Mouse (Mus musculus) hematopoietic multipotent progenitor cell, adult 10-12 weeks (in vitro differentiated cells): ENCODE data around the gene Adcy4. TPM values are rescaled to one million over a fixed set of nuclear protein-coding genes. Genes with fewer than 3 reads are reported as not detected.

ENCODE experiments used
- polyA plus RNA-seq: library from polyadenylated mRNA; stranded (reverse); fragments of >175 nt; gene quantifications from 2 replicates; pipeline ENCODE4 v1.2.3, GENCODE M21; 2012; ENCODE audit warnings: low replicate concordance

The Adcy4 gene
- 0.45 and 1.2 TPM in 2 replicates for polyA plus RNA-seq

GRCm38 (mm10) chr14:55783958-55784235 lies at the start of gene Adcy4:
Adcy4 (minus strand) TSS chr14:55784095.

GRCm38 (mm10) chr14:55822991-55823762 lies 39.3 kb upstream of the Adcy4 start, which contains the start of gene Nfatc4:
Nfatc4 (plus strand) TSS chr14:55823144.

GRCm38 (mm10) chr14:55788256-55789050 lies 4.6 kb upstream of the Adcy4 start, which contains the start of gene Ripk3:
Ripk3 (minus strand) TSS chr14:55788865.

GRCm38 (mm10) chr14:55765696-55766095 lies 18.2 kb downstream of the Adcy4 start, which contains the start of gene Ltb4r1:
Ltb4r1 (plus strand) TSS chr14:55765962.

GRCm38 (mm10) chr14:55761163-55761562 lies 22.7 kb downstream of the Adcy4 start, which contains the start of gene Ltb4r2:
Ltb4r2 (plus strand) TSS chr14:55761428.

GRCm38 (mm10) chr14:55758363-55758784 lies 25.5 kb downstream of the Adcy4 start, which contains the start of gene Cideb:
Cideb (minus strand) TSS chr14:55758458.

GRCm38 (mm10) chr14:55745180-55745860 lies 38.6 kb downstream of the Adcy4 start, which contains the start of the genes Dhrs1 and Nop9:
Dhrs1 (minus strand) TSS chr14:55745690.
Nop9 (plus strand) TSS chr14:55745693.

GRCm38 (mm10) chr14:55721700-55722437 lies 62.0 kb downstream of the Adcy4 start, which contains the start of gene Rabggta:
Rabggta (minus strand) TSS chr14:55722263.

Other genes starting within 250 kb of the Adcy4 start
- gene Pck2, start 243.8 kb downstream of the Adcy4 start, polyA plus RNA-seq = 40.5 and 60.9 TPM in 2 replicates
- gene Dcaf11, start 224.1 kb downstream of the Adcy4 start, polyA plus RNA-seq = 66.7 and 69.0 TPM in 2 replicates
- gene A730061H03Rik, start 223.7 kb downstream of the Adcy4 start, polyA plus RNA-seq = 2.0 TPM in 1 of 2 replicates, not detected in the other
- gene Fitm1, start 208.5 kb downstream of the Adcy4 start, polyA plus RNA-seq = 0.33 TPM in 1 of 2 replicates, not detected in the other
- 226 and 353 TPM in 2 replicates for gene Psme1, start 206.0 kb downstream of the Adcy4 start, polyA plus RNA-seq
- gene Emc9, start 198.8 kb downstream of the Adcy4 start, polyA plus RNA-seq = 10.0 and 14.4 TPM in 2 replicates
- 65.8 and 135 TPM in 2 replicates for gene Psme2, start 193.0 kb downstream of the Adcy4 start, polyA plus RNA-seq
- gene Rnf31, start 192.4 kb downstream of the Adcy4 start, polyA plus RNA-seq = 46.9 and 59.8 TPM in 2 replicates
- 35.4 and 179 TPM in 2 replicates for gene Irf9, start 180.5 kb downstream of the Adcy4 start, polyA plus RNA-seq
- gene Rec8, start 166.1 kb downstream of the Adcy4 start, polyA plus RNA-seq = 0.49 and 0.84 TPM in 2 replicates
- gene Ipo4, start 148.1 kb downstream of the Adcy4 start, polyA plus RNA-seq = 14.0 and 57.8 TPM in 2 replicates
- 3.7 TPM in 1 of 2 replicates, not detected in the other for gene Gm49378, start 146.2 kb downstream of the Adcy4 start, polyA plus RNA-seq
- gene Tm9sf1, start 140.3 kb downstream of the Adcy4 start, polyA plus RNA-seq = 14.0 and 32.8 TPM in 2 replicates
- gene Tssk4, start 133.9 kb downstream of the Adcy4 start, polyA plus RNA-seq = 0.45 and 0.48 TPM in 2 replicates
- 18.5 and 23.8 TPM in 2 replicates for gene Mdp1, start 123.6 kb downstream of the Adcy4 start, polyA plus RNA-seq
- 5.9 and 22.3 TPM in 2 replicates for gene Gmpr2, start 112.2 kb downstream of the Adcy4 start, polyA plus RNA-seq
- 36.9 and 68.6 TPM in 2 replicates for gene Nedd8, start 112.0 kb downstream of the Adcy4 start, polyA plus RNA-seq
- gene Tinf2, start 102.3 kb downstream of the Adcy4 start, polyA plus RNA-seq = 48.2 and 59.6 TPM in 2 replicates
- 13.8 and 16.6 TPM in 2 replicates for gene Tgm1, start 70.2 kb downstream of the Adcy4 start, polyA plus RNA-seq
- 27.4 and 45.7 TPM in 2 replicates for gene Rabggta, start 61.8 kb downstream of the Adcy4 start, polyA plus RNA-seq
- 8.3 and 9.9 TPM in 2 replicates for gene Dhrs1, start 38.4 kb downstream of the Adcy4 start, polyA plus RNA-seq
- 16.1 and 20.1 TPM in 2 replicates for gene Nop9, start 38.4 kb downstream of the Adcy4 start, polyA plus RNA-seq
- gene Cideb, start 25.6 kb downstream of the Adcy4 start, polyA plus RNA-seq = 0.11 and 0.15 TPM in 2 replicates
- 0.13 and 0.56 TPM in 2 replicates for gene Ltb4r2, start 22.7 kb downstream of the Adcy4 start, polyA plus RNA-seq
- gene Ltb4r1, start 18.1 kb downstream of the Adcy4 start, polyA plus RNA-seq = 4.6 and 38.8 TPM in 2 replicates
- gene Ripk3, start 4.8 kb upstream of the Adcy4 start, polyA plus RNA-seq = 43.4 and 85.4 TPM in 2 replicates
- gene Nfatc4, start 39.0 kb upstream of the Adcy4 start, polyA plus RNA-seq = 0.08 and 0.16 TPM in 2 replicates
- gene Nynrin, start 69.9 kb upstream of the Adcy4 start, polyA plus RNA-seq = 0.58 and 0.74 TPM in 2 replicates
- 0.03 and 0.25 TPM in 2 replicates for gene Cbln3, start 100.3 kb upstream of the Adcy4 start, polyA plus RNA-seq
- gene Khnyn, start 100.9 kb upstream of the Adcy4 start, polyA plus RNA-seq = 32.4 and 55.4 TPM in 2 replicates
- gene Sdr39u1, start 116.2 kb upstream of the Adcy4 start, polyA plus RNA-seq = 13.1 and 24.5 TPM in 2 replicates
- 0.73 and 2.0 TPM in 2 replicates for gene Cma1, start 160.6 kb upstream of the Adcy4 start, polyA plus RNA-seq
- gene Cma2, start 166.9 kb upstream of the Adcy4 start, polyA plus RNA-seq = not detected in 2 replicates
- gene Mcpt1, start 233.9 kb upstream of the Adcy4 start, polyA plus RNA-seq = 0.82 TPM in 1 of 2 replicates, not detected in the other
- not detected in 2 replicates for gene Mcpt9, start 246.4 kb upstream of the Adcy4 start, polyA plus RNA-seq